Mouse (Mus musculus) liver, embryonic 14.5 days (tissue): ENCODE data around the gene Frmd5.

Experiments used
- CTCF ChIP-seq: IDR thresholded peaks from 2 replicates; pipeline ENCODE4 v1.5.1; 2016; ENCODE audit warnings: antibody characterized with exemption, low read depth, control low read depth
- EP300 ChIP-seq: IDR thresholded peaks from 2 replicates; pipeline ENCODE4 v1.6.1; 2016; ENCODE audit warnings: antibody characterized with exemption, low read depth

GRCm38 (mm10) chr2:121630286-121630685 is 176.6 kb downstream of the Frmd5 start:
- TF ChIP-seq CTCF (no peak), EP300 (no peak)
